Mouse (Mus musculus) A20 (cell line): ENCODE data around the gene Myo18a.

Experiments
- DNase-seq: peaks from one replicate; pipeline ENCODE4 v3.0.0-alpha.2; 2011; ENCODE audit warnings: low read depth, low spot score

The Myo18a gene

GRCm38 (mm10) chr11:77836751-77837150, 73.7 kb downstream of the Myo18a start:
- no peak for DNase-seq

DNA sequence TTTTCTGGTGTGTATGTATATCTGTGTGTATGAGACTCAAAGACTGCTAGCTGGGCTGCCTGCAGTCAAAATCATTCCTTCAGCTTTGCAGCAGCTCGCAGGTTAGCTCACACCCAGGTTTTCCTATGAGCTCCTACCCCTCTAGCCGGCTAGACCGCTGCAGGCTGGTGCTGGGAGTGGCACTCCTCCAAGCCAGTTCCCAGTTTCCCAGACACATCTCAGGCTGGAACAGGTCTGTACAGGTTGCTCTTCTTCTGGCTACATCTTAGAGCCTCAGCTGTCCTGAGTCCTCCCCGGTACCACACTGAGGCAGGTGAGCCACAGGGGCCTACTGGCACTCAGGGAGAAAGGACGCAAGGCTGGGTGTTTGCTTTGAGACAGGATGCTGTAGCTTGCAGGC, 74.8 kb downstream of the Myo18a start:
- no peak for DNase-seq

GRCm38 (mm10) chr11:77840523-77841245, 77.6 kb downstream of the Myo18a start:
- no peak for DNase-seq

- peak; percentile 91 for DNase-seq
Measured at GRCm38 (mm10) chr11:77843068-77843905, 80.2 kb downstream of the Myo18a start.

DNA sequence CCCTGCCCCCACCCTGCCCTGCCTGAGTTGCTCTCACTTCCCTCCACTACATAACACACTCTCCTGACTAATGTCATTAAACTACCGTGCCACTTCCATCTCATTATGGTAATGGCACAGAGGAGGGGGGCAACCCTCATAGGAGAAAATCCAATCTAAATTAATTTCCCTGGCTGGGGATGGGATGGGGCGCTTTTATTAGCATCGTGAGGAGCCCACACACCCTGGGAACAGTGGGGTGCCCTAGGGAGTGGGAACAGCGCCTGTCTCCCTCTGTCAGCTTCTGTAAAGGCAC, 80.8 kb downstream of the Myo18a start:
- no peak for DNase-seq

- no peak for DNase-seq
Measured at GRCm38 (mm10) chr11:77847599-77848128, 84.6 kb downstream of the Myo18a start.

- no peak for DNase-seq
Measured at GRCm38 (mm10) chr11:77848131-77848530, 85.1 kb downstream of the Myo18a start.

DNA sequence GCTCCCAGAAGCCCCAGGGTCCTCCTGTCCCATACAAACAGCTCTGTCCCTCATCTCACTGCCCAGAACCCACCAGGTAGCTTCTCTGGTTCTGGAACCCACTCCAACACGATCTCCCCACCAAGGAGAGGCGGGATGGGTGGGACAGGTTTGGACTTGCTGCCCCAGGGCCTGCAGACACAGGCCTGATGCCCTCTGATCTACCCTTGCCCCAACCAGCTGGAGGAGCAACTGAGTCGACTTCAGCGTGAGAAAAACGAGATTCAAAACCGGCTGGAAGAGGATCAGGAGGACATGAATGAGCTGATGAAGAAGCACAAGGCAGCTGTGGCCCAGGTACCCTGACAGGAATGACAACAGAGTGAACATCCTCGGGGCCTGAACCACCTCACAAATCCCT, 86.1 kb downstream of the Myo18a start:
- no peak for DNase-seq

DNA sequence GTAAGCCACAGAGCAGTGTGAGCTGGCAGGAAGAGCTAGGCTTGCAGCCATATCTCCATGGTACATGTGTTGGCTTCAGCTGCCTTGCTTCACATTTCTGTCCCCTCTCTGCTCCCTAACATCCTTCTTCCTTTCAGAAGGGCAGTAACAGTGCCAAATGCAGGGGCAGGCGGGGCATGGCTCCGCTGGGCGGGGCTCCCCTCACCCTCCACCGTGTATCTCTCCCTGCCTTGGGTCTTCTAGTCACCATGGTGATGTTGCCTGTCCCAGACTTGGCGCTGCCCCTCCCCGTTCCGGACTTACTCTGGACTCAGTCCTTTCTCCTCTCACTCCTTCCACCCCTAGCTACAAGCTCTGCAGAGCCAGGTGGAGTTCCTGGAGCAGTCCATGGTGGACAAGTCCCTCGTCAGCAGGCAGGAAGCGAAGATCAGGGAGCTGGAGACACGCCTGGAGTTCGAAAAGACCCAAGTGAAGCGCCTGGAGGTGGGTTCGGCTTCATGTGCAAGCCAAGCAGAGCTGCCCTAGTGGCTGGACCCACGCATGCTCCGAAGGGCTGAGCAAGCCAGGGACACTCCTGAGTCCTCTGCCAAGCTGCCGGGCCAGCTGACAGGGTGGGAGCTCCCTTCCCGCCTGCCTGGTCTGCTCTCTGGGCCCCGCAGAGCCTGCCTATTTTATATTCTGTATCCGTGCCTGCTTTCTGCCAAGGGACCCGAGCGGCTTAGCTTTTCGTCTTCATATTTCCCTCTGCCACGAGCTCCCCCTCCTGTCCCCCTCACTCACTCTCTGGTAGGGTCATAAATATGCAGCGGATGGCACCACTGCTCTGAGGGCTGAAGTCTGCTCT, 87.6 kb downstream of the Myo18a start:
- no peak for DNase-seq

GRCm38 (mm10) chr11:77851483-77852010, 88.5 kb downstream of the Myo18a start:
- peak; percentile 90 for DNase-seq

DNA sequence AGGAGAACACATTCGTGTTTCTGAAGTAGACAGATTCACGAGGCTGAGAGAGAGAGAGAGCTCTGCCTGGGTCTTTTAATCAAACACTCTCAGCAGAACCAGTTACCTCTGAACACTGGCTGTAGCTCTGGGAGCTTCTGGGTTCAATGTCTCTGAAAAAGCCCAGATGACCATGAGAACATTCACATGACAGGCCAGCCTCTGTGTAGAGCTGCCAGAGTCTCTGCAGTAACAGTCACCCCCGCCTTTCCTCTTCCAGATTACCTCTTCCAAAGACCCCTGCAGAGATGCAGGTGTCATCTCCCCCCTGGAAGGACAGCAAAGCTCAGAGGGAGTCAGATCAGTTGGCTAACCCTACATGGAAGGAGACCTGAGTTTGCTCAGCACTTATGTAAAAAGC, 89.1 kb downstream of the Myo18a start:
- DNase-seq = no peak

DNA sequence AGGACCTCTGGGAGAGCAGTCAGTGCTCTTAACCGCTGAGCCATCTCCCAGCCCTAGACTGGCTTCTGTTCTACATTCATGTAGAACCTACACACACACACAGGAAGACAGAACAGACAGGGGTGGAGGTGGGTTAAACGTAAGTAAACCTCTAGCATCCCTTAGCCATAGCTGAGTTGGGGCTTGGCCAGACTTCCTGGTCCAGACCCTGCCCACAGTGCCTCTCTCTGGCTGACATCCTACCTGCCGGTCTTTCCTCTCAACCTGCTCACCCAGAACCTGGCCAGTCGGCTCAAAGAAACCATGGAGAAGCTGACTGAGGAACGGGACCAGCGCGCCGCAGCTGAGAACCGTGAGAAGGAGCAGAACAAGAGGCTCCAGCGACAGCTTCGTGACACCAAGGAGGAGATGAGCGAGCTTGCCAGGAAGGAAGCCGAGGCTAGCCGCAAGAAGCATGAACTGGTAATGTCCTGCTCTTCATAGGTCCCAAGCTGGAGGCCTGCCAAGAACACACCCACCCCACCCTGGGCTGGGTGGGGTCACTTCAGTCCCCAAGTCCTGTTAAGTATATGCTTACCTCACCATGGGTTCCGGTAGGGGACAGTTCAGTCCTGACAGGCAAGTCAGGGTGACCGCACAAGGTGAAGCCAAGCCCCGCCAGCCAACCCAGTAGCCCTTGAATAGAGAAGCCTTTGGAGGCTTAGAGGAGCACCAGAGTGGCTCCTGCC, 90.1 kb downstream of the Myo18a start:
- no peak for DNase-seq

- no peak for DNase-seq
Measured at GRCm38 (mm10) chr11:77854641-77855040, 91.6 kb downstream of the Myo18a start.

DNA sequence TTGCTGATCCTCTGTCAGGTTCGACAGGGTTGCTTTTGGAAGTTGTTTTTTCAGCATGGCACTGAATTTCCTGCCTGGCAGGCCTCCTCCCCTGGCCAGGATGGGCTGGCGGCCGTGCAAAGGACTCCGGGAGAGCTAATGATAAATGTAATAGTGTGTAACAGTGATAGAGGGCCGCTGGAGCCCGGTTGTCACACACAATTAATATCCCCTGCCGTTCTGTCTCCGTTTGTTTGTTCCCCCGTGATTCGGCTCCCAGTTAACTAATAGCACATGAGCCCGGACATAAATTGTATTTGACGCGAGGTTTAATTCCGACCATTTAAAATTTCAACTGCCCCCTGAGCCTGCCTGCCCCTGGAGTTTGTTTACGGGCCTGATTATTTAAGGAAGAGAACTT, 92.3 kb downstream of the Myo18a start:
- DNase-seq = no peak

DNA sequence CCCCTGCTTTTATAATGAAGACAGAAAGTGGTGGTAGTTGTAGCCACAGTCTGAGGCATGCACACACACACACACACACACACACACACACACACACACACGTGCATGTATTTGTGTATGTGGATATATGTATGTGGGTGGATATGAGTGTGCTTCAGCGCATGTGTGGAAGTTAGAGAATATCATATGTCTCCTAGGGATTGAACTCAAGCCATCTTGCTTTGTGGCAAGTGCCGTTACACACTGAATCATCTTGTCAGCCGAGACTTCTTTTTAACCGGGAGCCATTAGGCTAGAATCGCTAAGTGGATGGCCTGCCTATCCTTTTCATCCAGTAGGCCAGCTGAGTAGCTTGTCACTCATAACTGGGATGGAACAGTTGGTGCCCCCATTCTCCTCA, 94.0 kb downstream of the Myo18a start:
- no peak for DNase-seq

GRCm38 (mm10) chr11:77858589-77858988, 95.5 kb downstream of the Myo18a start:
- no peak for DNase-seq

GRCm38 (mm10) chr11:77860947-77861346, 97.9 kb downstream of the Myo18a start:
- DNase-seq = no peak

DNA sequence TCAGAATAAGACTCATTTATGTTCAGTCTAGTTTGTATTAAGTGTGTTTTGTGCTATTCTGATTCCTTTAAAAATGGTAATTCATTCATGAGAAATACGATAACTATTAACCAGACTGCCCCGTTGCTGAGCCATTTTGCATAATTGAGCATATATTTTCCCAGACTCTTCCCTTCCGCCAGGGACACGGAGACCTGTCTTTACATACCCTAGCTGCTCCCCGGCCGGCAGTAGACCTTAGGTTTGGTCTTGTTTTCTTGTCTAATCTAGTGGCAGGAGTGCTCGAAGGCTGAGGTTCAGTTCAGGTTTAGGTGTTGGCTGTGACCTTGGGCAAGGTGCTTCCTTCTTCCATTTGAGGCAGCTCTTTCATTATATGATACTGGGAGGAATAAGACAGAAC, 99.8 kb downstream of the Myo18a start:
- no peak for DNase-seq

DNA sequence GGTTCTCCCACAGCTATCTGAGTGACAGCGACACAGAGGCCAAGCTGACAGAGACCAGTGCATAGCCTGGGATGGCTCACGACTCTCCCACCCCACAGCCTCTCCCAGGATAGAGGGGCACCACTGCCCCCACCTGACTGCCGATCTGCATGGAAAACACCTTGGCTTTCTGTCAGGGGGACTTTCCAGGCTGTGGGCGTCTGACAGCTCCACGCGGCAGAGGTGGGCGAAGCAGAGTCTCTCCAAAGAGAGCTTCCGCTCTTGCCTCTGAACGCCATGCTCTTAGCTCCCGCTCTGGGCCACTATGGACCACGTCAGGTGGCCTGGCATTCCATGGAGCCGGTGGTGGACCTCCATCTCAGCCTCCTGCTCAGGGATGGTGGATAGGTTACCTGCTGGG, 101.7 kb downstream of the Myo18a start:
- DNase-seq = no peak

- no peak for DNase-seq
Measured at GRCm38 (mm10) chr11:77867419-77868083, 104.5 kb downstream of the Myo18a start.

GRCm38 (mm10) chr11:77871436-77871835, 108.4 kb downstream of the Myo18a start:
- DNase-seq = no peak
